Mouse (Mus musculus): ENCODE data around the gene Smu1. TPM values are rescaled to one million over a fixed set of nuclear protein-coding genes. Genes with fewer than 3 reads are reported as not detected.

Smu1 gene
- total RNA-seq, 4 experiments from 2014 or later: 28.7 to 33.9 (median 32.7) TPM

Small RNA genes within 50 kb of the gene (microRNA-seq; reads per million reads assigned to microRNA genes)
- gene Mir207: not detected

Other genes with a start within 250 kb of the Smu1 start
- gene Aptx, start 54.7 kb downstream of the Smu1 start, total RNA-seq (2022): 10 to 100 TPM; 13.3 to 18.5 (median 16.2) TPM
- 10 to 100 TPM; 24.8 to 44.0 (median 28.5) TPM for gene Dnaja1, start 35.8 kb downstream of the Smu1 start, total RNA-seq (2022)
- 10 to 100 TPM; 22.3 to 27.7 (median 23.7) TPM for gene B4galt1, start 96.1 kb upstream of the Smu1 start, total RNA-seq (2022)
- gene Spink4, start 162.1 kb upstream of the Smu1 start, total RNA-seq (2022): not detected
- 100 to 1,000 TPM; 229 to 241 (median 229) TPM for gene Bag1, start 190.4 kb upstream of the Smu1 start, total RNA-seq (2022)
- 10 to 100 TPM; 20.6 to 21.7 (median 21.3) TPM for gene Chmp5, start 190.5 kb upstream of the Smu1 start, total RNA-seq (2022)
- 10 to 100 TPM; 19.9 to 22.8 (median 22.3) TPM for gene Nfx1, start 213.0 kb upstream of the Smu1 start, total RNA-seq (2022)

All from gastrocnemius, adult 8-10 months (tissue).